Mouse (Mus musculus) brain, embryonic 14.5 days (tissue): ENCODE results near the gene Pgm3.

Experiments used
- CTCF ChIP-seq: fragments of 200-500 bp; IDR thresholded peaks from 2 replicates; pipeline ENCODE4 v1.5.1; 2012; ENCODE audit warnings: inconsistent platforms, mild to moderate bottlenecking, moderate library complexity, borderline replicate concordance; ENCODE audit not compliant: insufficient read depth, insufficient read length; ENCODE audit errors: extremely low read depth
- POLR2A ChIP-seq: fragments of 200-500 bp; IDR thresholded peaks from 2 replicates; pipeline ENCODE4 v1.6.1; 2012; ENCODE audit warnings: mild to moderate bottlenecking, inconsistent platforms, borderline replicate concordance; ENCODE audit not compliant: poor library complexity, insufficient read depth, insufficient read length, severe bottlenecking; ENCODE audit errors: extremely low read depth

- TF ChIP-seq CTCF (no peak), POLR2A (no peak)
Observed at GRCm38 (mm10) chr9:86560543-86560942, 11.1 kb downstream of the Pgm3 start.
